Mouse (Mus musculus) left cerebral cortex, postnatal 14 days (tissue): ENCODE results near the gene Nek10. TPM values are rescaled to one million over a fixed set of nuclear protein-coding genes. Genes with fewer than 3 reads are reported as not detected.
A peak's percentile ranks its signal among the peaks of the same experiment; 100 is the strongest.
"Not testable (repeated sequence)": the region's sequence is repeated elsewhere in the genome, so short reads cannot be mapped to it uniquely, and the experiment has no call there.

Experiments
- DNase-seq, 2 experiments: peaks; one replicate each; pipeline ENCODE4 v3.0.0; 2021 to 2022; ENCODE audit warnings: low spot score in 2 of 2, mixed read lengths in 1 of 2
- intact Hi-C: fragments of 180-260 bp; cut with DNase I; formaldehyde crosslinking; loops from one replicate; pipeline ENCODE4 v1.15.1; 2025
- total RNA-seq, 2 experiments: library from RNA; stranded (reverse); gene quantifications; 2 replicates each; pipeline ENCODE4 v1.2.3; 2021

Gene Nek10
- total RNA-seq, 2 experiments from 2014 or later: 2.8 to 3.0 TPM

DNA sequence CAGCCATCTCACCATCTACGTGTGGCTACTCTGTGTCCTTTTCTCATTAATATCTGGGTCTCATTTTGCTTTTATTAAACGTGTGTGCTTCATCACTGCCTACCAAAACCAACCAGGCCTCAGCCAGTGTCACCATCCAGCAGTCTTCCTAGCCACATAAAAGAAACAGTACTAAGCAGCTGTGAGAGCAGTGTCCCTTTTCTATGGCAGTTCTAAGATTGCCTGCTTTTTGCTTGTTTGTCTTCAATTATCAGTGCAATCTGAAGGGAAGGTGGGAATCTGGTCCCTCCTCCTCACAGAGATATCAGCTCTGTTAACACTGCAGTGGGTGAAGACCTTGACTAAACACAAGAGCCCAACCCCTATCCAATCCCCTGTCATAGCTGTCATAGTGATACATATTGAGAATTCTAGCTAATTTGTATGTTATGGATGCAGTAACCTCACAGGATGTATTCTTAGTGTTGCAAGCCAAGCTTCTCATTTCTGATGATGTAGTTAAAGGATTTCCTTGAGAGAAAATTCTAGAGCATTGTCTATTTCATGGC lies 157.3 kb downstream of the Nek10 start:
- DNase-seq: no peak
- intact Hi-C loops: no loop called here

DNA sequence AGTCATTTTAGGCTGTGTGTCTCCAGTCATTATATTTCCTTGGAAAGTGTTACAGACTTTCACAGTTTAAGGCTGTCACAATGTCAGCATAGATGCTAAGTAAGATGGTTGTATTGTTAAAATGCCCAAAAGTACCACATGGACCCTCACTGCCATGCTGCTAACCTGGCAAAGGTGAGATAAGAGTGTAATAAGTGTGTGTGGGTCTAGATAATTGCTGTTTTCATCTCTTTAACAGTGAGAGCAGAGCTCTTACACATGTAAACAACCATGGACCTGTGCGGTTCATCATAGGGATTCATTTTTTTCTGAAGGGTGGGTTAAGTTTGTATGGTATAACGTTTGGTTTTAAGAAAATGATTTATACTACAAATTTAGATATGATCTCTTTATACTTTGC lies 167.4 kb downstream of the Nek10 start:
- no peak for DNase-seq
- intact Hi-C loops: no loop called here

DNA sequence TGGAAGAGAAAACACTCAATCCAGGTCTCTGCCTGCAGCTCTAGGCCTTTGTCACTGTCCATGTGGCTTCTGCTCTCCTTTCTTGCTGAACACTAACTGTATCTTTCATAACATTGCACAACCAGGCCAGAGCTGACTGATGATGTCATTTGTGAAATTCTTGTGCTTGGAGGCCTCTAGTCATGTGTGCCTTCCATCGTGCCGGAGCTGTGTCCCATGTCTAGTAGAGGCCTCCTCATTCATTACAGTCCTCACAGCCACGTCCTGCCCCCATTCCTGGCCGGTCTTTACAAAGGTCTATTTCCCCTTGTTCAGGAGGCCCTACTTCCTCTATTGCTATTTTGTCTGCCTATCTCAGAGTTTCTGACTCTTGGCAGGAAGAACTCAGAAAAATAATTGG lies 167.8 kb downstream of the Nek10 start:
- intact Hi-C loops: no loop called here
- no peak for DNase-seq

DNA sequence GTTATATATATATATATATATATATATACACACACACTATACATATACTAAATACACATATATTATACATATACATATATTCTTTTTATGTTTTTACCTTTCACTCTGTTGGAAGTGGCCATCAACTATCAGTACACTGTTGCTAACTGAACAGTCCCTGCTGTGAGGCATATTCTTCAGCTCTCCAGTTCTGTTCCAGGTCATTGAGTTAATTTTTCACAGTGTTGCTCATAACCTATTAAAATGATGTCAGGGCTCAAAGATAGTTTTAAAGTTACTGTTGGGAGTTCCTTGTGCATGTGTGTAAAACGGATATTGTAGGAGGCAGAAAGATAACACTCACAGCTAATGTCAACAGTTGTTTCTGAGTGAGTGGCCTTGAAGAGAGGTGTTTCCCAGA lies 170.9 kb downstream of the Nek10 start:
- intact Hi-C loops: no loop called here
- DNase-seq: no peak

DNA sequence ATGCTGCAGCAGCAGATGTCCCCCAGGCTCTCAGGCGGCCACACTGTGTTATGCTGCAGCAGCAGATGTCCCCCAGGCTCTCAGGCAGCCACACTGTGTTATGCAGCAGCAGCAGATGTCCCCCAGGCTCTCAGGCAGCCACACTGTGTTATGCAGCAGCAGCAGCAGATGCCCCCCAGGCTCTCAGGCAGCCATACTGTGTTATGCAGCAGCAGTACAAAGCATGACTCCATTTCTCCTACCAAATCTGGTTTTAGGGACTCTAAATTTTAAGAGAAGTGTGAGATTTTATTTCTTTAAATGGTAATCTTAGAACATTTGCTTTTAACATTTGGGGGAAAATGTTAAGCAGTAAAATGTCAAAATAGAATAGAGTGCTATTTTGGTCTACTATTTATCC lies 180.9 kb downstream of the Nek10 start:
- intact Hi-C loops: loop anchor here (2.0 to 10.0 kb wide), 2 partner anchors 121 to 1211 kb away; no protein-coding TSS in a partner anchor
- not testable (repeated sequence) for DNase-seq

DNA sequence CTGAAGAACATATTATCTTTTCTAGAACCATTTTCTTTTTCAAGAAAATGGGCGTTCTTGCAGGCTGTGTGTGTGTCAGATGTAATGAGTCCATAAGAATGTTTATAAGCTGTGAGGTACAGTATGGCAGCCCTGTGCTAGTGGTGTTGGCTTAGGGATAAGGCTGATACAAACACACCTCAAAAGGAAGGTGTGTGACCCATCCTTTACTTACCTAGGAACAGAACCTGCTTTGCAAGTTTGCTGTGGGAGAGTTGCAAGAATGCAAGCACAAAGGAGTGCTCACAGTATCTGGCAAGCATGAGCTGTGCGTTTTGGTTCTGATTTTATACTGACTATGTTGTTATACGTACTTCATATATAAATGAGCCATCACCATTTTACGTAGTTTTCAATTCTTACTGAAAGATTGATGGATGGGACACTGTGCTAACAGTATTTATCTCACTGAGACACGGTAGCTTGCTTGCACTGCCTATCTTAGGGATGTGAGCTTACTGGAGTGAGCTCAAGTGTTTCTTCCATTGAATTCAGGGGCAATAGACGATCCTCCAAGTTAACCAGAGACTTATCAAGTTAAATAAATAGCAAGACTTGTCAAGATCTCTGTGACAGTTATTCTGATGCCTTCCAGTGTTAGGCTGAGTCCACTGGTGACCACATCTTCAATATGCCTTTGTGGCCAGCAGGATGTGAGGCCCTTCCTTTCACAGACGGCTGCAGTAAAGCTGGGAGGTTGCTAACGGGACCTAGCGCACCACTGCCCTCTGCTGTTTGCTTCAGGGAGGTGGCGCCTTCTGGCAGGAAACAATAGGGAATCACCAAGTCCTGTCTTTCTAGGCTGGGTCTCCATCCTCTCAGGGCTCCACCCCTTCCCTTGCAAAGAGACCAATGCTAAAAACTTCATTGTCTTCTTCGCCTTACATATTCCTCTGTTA lies 181.8 kb downstream of the Nek10 start:
- peak; percentile 62 to 78 for DNase-seq
- intact Hi-C loops: loop anchor here (2.0 to 10.0 kb wide), 2 partner anchors 122 to 1210 kb away; no protein-coding TSS in a partner anchor

DNA sequence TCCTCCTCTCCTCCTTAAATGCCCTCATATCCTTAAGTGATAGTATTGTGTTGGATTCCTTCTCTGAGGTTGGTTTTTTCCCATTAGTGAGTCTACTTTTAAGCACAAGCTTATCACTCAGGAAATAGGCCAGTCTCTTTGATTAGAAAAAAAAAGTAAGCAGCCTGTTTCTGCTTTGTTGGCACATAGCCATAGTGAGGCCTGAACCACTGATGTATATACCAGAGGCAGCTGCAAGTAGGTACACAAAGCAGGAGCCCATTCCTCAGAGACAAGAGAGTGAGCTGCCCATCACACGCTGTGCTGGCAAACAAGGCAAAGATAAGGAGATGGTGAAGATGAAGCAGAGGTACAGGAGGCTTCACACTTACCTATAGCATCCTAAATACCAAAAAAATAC lies 184.2 kb downstream of the Nek10 start:
- DNase-seq: no peak
- intact Hi-C loops: loop anchor here (10.0 kb wide), 1 partner anchor 1207 kb away; no protein-coding TSS in a partner anchor

DNA sequence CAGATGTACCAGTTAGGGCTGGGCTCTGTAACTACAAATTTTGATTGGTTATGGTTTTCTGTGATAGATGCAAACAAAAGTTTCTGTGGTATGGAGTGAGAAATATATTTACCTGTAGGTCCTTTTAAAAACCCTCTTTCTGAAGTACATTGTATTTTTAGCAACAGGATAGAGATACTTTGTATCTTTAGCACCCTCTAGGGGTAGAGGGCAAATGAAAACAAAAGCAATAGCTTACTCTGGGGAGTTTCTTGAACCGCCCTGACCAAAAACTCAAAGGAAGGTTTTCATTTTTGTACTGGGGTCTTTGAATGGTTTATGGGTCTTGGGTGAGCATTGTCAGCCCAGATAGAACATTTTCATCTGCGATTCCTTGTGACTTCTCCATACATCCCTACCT lies 188.4 kb downstream of the Nek10 start:
- intact Hi-C loops: no loop called here
- no peak for DNase-seq

DNA sequence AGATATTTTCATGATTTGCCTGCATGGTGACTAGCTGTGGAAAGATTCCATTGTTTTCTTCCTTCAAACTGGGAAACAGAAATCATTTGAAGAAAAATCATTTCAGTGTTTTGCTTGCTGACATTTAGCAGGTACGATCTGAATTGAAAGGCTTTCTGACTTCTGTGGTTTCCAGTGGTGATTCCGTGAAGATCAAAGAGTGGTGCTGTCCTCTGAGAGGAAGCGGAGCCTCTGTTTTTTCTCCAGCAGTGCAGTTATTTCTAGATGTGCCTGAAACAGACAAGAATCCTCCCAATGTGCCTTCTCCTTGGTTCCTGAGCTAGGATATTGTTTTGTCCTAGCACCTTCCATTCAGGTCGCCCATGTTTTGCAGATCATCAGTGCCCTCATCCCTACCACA lies 208.2 kb downstream of the Nek10 start:
- intact Hi-C loops: no loop called here
- no peak for DNase-seq

DNA sequence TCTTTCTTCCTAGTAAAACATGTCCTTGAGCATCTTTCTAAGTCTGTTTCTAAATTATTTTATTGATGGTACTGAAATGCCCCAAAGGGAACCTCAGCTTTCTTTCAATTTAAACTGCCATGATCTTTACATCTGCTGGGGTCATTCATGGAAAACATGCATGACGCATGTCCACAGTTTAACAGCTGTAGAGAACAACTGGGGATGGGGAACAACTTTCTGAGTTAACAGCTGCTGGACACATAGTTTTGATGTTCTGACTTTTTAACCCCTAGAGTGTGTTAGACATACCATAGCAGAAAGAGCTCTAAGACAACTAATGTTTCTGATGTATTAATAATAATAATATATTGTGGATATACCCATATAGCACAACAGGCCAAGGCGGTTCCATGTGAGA lies 211.6 kb downstream of the Nek10 start:
- intact Hi-C loops: no loop called here
- DNase-seq: no peak

DNA sequence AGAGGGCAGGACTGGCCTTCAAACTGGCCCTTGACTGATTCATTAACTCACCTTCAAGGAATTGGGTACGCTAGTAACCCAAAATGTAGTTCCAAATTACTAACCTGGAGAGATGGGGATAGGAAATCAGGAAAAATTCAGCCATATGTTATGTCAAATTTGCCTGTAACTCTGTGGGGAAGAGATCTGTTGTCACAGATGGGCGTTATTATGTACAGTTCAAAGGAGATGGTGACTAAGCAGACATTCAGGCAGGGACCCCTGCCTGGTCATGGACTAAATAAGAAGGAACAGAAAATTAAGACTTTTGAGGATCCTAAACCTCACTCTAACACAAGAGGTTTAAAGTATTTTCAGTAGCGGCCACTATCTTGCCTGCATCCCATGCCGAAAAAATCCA lies 227.4 kb downstream of the Nek10 start:
- intact Hi-C loops, DNase-seq: not testable (repeated sequence)

DNA sequence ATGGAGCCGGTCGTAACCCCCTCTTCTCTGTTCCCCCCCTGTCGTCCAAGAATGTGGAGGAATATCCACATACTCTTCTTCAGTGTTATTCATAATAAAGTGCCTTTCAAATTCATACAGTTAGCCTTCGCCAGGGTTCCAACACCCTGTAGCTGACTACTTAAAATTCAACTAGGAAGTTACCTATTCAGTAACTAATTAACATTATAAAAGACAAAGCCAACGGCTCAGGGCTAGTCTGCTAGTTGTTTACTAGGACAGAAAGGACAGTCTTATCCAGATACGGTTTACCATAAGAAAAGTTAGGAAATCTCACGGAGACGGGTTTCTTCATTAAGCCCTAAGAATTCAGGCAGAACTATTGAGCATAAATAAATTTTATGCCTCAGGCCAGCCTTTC lies 231.4 kb downstream of the Nek10 start:
- DNase-seq, intact Hi-C loops: not testable (repeated sequence)

DNA sequence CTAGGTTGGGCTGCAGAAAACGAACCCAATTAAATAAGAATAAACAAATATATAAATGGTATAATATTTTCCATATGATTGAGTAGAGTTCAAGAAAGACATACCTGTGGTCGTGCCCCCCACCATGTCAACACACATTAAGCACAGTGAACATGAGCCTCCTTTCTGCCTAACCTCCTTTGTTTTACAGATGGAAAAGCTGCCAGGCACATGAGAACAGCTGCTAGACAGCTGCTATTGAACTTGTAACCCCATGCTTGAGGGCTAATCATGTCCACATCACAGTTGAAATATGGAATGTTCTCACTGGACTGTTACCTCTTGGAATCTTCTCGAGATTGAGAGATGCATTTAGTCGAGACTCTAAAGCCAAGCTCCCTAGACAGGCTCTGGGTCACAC lies 245.0 kb downstream of the Nek10 start:
- intact Hi-C loops: no loop called here
- no peak for DNase-seq

DNA sequence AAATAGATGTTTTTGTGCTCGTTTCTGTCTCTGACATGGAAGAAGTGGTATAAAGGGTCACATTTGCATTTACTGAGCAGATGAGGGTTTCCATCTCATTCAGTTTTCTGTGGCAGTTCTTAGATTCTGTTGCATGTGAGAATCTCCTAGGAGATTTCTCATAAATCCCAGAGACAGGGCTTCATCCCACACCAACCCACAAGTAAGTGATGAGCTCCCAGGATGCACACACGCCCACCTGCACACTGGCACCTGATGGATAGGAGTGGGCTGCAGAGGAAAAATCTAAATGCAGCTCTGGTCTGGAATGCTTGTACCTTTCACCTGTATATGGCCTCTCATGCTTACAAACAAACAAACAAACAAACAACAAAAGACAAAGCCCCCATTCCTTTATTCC lies 258.3 kb downstream of the Nek10 start:
- intact Hi-C loops: no loop called here
- peak; percentile 28 to 39 for DNase-seq

Other genes starting within 250 kb of the Nek10 start
- 10 to 100 TPM; 22.4 to 26.0 TPM for gene Slc4a7, start 101.1 kb upstream of the Nek10 start, total RNA-seq